Mouse (Mus musculus) kidney, postnatal 0 days (tissue): ENCODE results near the gene Cuedc1. TPM values are rescaled to one million over a fixed set of nuclear protein-coding genes. Genes with fewer than 3 reads are reported as not detected.

ENCODE experiments used
- ATAC-seq: fragments of 200-750 bp; cut with Nextera tagmentation; replicated peaks from 2 replicates; pipeline ENCODE4 v1.8.0; 2017; ENCODE audit warnings: low read depth, moderate number of reproducible peaks, moderate TSS enrichment, moderate library complexity; ENCODE audit not compliant: low FRiP score
- DNase-seq: peaks from one replicate; pipeline ENCODE4 v3.0.0-alpha.2; 2016; ENCODE audit warnings: low spot score
- H3K27ac ChIP-seq: fragments of 300-500 bp; sonication (generic); 2 replicates; pipeline ENCODE4 v1.5.1; 2014; ENCODE audit warnings: mild to moderate bottlenecking
- H3K27me3 ChIP-seq: fragments of 300-500 bp; sonication (generic); 2 replicates; pipeline ENCODE4 v1.6.1; 2014; ENCODE audit warnings: low read length, mixed read lengths; ENCODE audit not compliant: insufficient read depth
- H3K36me3 ChIP-seq: fragments of 300-500 bp; sonication (generic); 2 replicates; pipeline ENCODE4 v1.6.1; 2014; ENCODE audit warnings: low read length, mixed read lengths; ENCODE audit not compliant: insufficient read depth
- H3K4me1 ChIP-seq: fragments of 300-500 bp; sonication (generic); replicated peaks from 2 replicates; pipeline ENCODE4 v1.6.1; 2014; ENCODE audit warnings: antibody characterized with exemption, low read length, mixed read lengths; ENCODE audit not compliant: insufficient read depth
- H3K4me2 ChIP-seq: fragments of 300-500 bp; sonication (generic); 2 replicates; pipeline ENCODE4 v1.6.1; 2014; ENCODE audit warnings: mild to moderate bottlenecking, low read length, moderate library complexity, mixed read lengths
- H3K4me3 ChIP-seq: fragments of 300-500 bp; sonication (generic); replicated peaks from 2 replicates; pipeline ENCODE4 v1.5.1; 2014; ENCODE audit warnings: low read depth, low read length
- H3K9ac ChIP-seq: fragments of 300-500 bp; sonication (generic); 2 replicates; pipeline ENCODE4 v1.6.1; 2014; ENCODE audit warnings: low read depth, low read length
- H3K9me3 ChIP-seq: fragments of 300-500 bp; sonication (generic); replicated peaks from 2 replicates; pipeline ENCODE4 v1.6.1; 2016; ENCODE audit warnings: low read length, inconsistent platforms, mixed read lengths
- CTCF ChIP-seq: IDR thresholded peaks from 2 replicates; pipeline ENCODE4 v1.5.1; 2016; ENCODE audit warnings: antibody characterized with exemption, low read depth, mild to moderate bottlenecking, moderate library complexity
- WGBS: fragments of 180-500 bp; shearing (Covaris S2); extraction: QIAGEN DNeasy Blood & Tissue Kit; methylation state at CpG from one replicate; pipeline ENCODE4 v1.1.7; 2014; 5-methylcytosine and 5-hydroxymethylcytosine counted together
- polyA plus RNA-seq: library from polyadenylated mRNA; unstranded; fragments of >200 nt; fragmentation: Nextera tagmentation; extraction: Ambion mirVana; gene quantifications from 2 replicates; pipeline ENCODE4 v1.2.1, GENCODE M21; 2015

Gene Cuedc1
- polyA plus RNA-seq, 1 experiment from 2014 or later: 16.4 TPM

- H3K9me3 ChIP-seq: no peaks in the 10 kb centered on the region
- DNase-seq (peak; percentile 87), ATAC-seq (peak; percentile 84)
- H3K4me3 ChIP-seq: peak within 1 kb of the TSS; percentile 100
- peak within 1 kb of the TSS; percentile 98 for H3K27ac ChIP-seq
- no peaks in the 10 kb centered on the region for H3K36me3 ChIP-seq
- H3K4me2 ChIP-seq: peak within 1 kb of the TSS; percentile 90
- under 1% methylated on average over 49 of the region's 81 CpGs for WGBS
- peaks cover 24% of the 10 kb centered on the region for H3K4me1 ChIP-seq
- peak within 1 kb of the TSS; percentile 98 for H3K9ac ChIP-seq
- TF ChIP-seq CTCF: no peak
- H3K27me3 ChIP-seq: no peaks in the 10 kb centered on the region
Measured at GRCm38 (mm10) chr11:88067586-88068410, 30.1 kb upstream of the Cuedc1 start, which contains the start of gene Vezf1. Vezf1 (plus strand) TSS chr11:88068279.

- WGBS: under 1% methylated on average over 61 of the region's 92 CpGs
- H3K36me3 ChIP-seq: peaks cover 7% of the 10 kb centered on the region
- ATAC-seq (peak; percentile 72), DNase-seq (peak; percentile 73)
- no peaks in the 10 kb centered on the region for H3K27me3 ChIP-seq
- peaks cover 24% of the 10 kb centered on the region for H3K4me1 ChIP-seq
- H3K4me2 ChIP-seq: peak overlapping the region; percentile 90
- no peaks in the 10 kb centered on the region for H3K9me3 ChIP-seq
- H3K9ac ChIP-seq: peak overlapping the region; percentile 98
- no peak for TF ChIP-seq CTCF
- peak overlapping the region; percentile 98 for H3K27ac ChIP-seq
- H3K4me3 ChIP-seq: peak overlapping the region; percentile 100
Measured at GRCm38 (mm10) chr11:88068411-88069245, 29.2 kb upstream of the Cuedc1 start.

GRCm38 (mm10) chr11:88069246-88069570 lies 28.6 kb upstream of the Cuedc1 start:
- Histone ChIP-seq H3K9ac (peak overlapping the region; percentile 98), H3K4me3 (peak overlapping the region; percentile 100), H3K36me3 (peaks cover 9% of the 10 kb centered on the region), H3K4me2 (peak overlapping the region; percentile 90), H3K27me3 (no peaks in the 10 kb centered on the region), H3K9me3 (no peaks in the 10 kb centered on the region), H3K4me1 (peaks cover 24% of the 10 kb centered on the region), H3K27ac (peak overlapping the region; percentile 98)
- DNase-seq (no peak), ATAC-seq (no peak)
- WGBS: under 1% methylated on average over 12 of the region's 12 CpGs
- no peak for TF ChIP-seq CTCF

- no peak for TF ChIP-seq CTCF
- H3K4me1 ChIP-seq: peaks cover 24% of the 10 kb centered on the region
- peak overlapping the region; percentile 90 for H3K4me2 ChIP-seq
- ATAC-seq (no peak), DNase-seq (no peak)
- no peak overlapping the region for H3K4me3 ChIP-seq
- H3K36me3 ChIP-seq: peaks cover 9% of the 10 kb centered on the region
- no peaks in the 10 kb centered on the region for H3K27me3 ChIP-seq
- H3K9ac ChIP-seq: no peak overlapping the region
- WGBS: 29% methylated on average over 4 of the region's 4 CpGs
- no peak overlapping the region for H3K27ac ChIP-seq
- no peaks in the 10 kb centered on the region for H3K9me3 ChIP-seq
Measured at GRCm38 (mm10) chr11:88070392-88070791, 27.5 kb upstream of the Cuedc1 start.

GRCm38 (mm10) chr11:88071113-88071512 lies 26.7 kb upstream of the Cuedc1 start:
- H3K9ac ChIP-seq: no peak overlapping the region
- DNase-seq (peak; percentile 61), ATAC-seq (no peak)
- no peak overlapping the region for H3K27ac ChIP-seq
- WGBS: 28% methylated on average over 5 of the region's 5 CpGs
- peaks cover 13% of the 10 kb centered on the region for H3K36me3 ChIP-seq
- H3K27me3 ChIP-seq: no peaks in the 10 kb centered on the region
- no peaks in the 10 kb centered on the region for H3K9me3 ChIP-seq
- H3K4me2 ChIP-seq: peak overlapping the region; percentile 19
- peaks cover 24% of the 10 kb centered on the region for H3K4me1 ChIP-seq
- H3K4me3 ChIP-seq: no peak overlapping the region
- no peak for TF ChIP-seq CTCF

GRCm38 (mm10) chr11:88073343-88073875 lies 24.4 kb upstream of the Cuedc1 start:
- no peak overlapping the region for H3K4me2 ChIP-seq
- DNase-seq: no peak
- H3K36me3 ChIP-seq: peaks cover 34% of the 10 kb centered on the region
- WGBS: 84% methylated on average over 14 of the region's 14 CpGs
- peaks cover 18% of the 10 kb centered on the region for H3K4me1 ChIP-seq
- H3K27me3 ChIP-seq: no peaks in the 10 kb centered on the region
- no peak overlapping the region for H3K4me3 ChIP-seq
- H3K9me3 ChIP-seq: no peaks in the 10 kb centered on the region
- no peak overlapping the region for H3K27ac ChIP-seq
- no peak for ATAC-seq
- H3K9ac ChIP-seq: no peak overlapping the region
- TF ChIP-seq CTCF: no peak
